Mouse (Mus musculus) small intestine, adult 2 months (tissue): Measurements from ENCODE around the gene Cat. TPM values are rescaled to one million over a fixed set of nuclear protein-coding genes. Genes with fewer than 3 reads are reported as not detected.

Experiments used
- H3K27ac ChIP-seq: fragments of 200-500 bp; 2 replicates; pipeline ENCODE4 v1.5.1; 2012; ENCODE audit warnings: low read depth, low read length, control low read depth, inconsistent platforms; ENCODE audit not compliant: insufficient read depth
- H3K27me3 ChIP-seq: fragments of 200-500 bp; 2 replicates; pipeline ENCODE4 v1.6.1; 2012; ENCODE audit warnings: mild to moderate bottlenecking, moderate library complexity, low read length, inconsistent platforms; ENCODE audit not compliant: control insufficient read depth, insufficient read depth
- H3K36me3 ChIP-seq: fragments of 200-500 bp; 2 replicates; pipeline ENCODE4 v1.6.1; 2012; ENCODE audit warnings: mild to moderate bottlenecking, low read length, control low read depth, inconsistent platforms; ENCODE audit not compliant: control insufficient read depth, insufficient read depth
- H3K4me1 ChIP-seq: fragments of 200-500 bp; 2 replicates; pipeline ENCODE4 v1.6.1; 2012; ENCODE audit warnings: low read length, inconsistent platforms, mixed read lengths; ENCODE audit not compliant: control insufficient read depth, insufficient read depth, insufficient read length
- H3K4me3 ChIP-seq: fragments of 200-500 bp; 2 replicates; pipeline ENCODE4 v1.5.1; 2012; ENCODE audit warnings: low read depth, mild to moderate bottlenecking, control low read depth, inconsistent platforms, low read length, moderate library complexity
- CTCF ChIP-seq: fragments of 200-500 bp; IDR thresholded peaks from 2 replicates; pipeline ENCODE4 v1.5.1; 2012; ENCODE audit warnings: low read depth, mild to moderate bottlenecking, control low read depth, inconsistent platforms, low read length, moderate library complexity, mixed read lengths; ENCODE audit not compliant: insufficient replicate concordance, insufficient read length; ENCODE audit errors: extremely low read depth
- POLR2A ChIP-seq: fragments of 200-500 bp; IDR thresholded peaks from 2 replicates; pipeline ENCODE4 v1.6.1; 2012; ENCODE audit warnings: low read depth, mild to moderate bottlenecking, control low read depth, inconsistent platforms, low read length, moderate library complexity
- WGBS: fragments of 180-500 bp; shearing (Covaris S2); methylation state at CpG from one replicate; pipeline ENCODE4 v1.1.7; 2018; 5-methylcytosine and 5-hydroxymethylcytosine counted together
- polyA plus RNA-seq: library from polyadenylated mRNA; depleted of rRNA; stranded (reverse); fragments of >200 nt; gene quantifications from 2 replicates; pipeline ENCODE4 v1.2.3, GENCODE M21; 2012

The Cat gene
- polyA plus RNA-seq, 1 experiment = 113 TPM

GRCm38 (mm10) chr2:103507651-103508050, 22.7 kb upstream of the Cat start:
- H3K36me3 ChIP-seq = no peaks in the 10 kb centered on the region
- TF ChIP-seq POLR2A (no peak), CTCF (no peak)
- 91% methylated on average over 1 of the region's 1 CpGs for WGBS
- no peak overlapping the region for H3K27ac ChIP-seq
- no peaks in the 10 kb centered on the region for H3K4me1 ChIP-seq
- no peaks in the 10 kb centered on the region for H3K27me3 ChIP-seq
- H3K4me3 ChIP-seq = no peak overlapping the region

DNA sequence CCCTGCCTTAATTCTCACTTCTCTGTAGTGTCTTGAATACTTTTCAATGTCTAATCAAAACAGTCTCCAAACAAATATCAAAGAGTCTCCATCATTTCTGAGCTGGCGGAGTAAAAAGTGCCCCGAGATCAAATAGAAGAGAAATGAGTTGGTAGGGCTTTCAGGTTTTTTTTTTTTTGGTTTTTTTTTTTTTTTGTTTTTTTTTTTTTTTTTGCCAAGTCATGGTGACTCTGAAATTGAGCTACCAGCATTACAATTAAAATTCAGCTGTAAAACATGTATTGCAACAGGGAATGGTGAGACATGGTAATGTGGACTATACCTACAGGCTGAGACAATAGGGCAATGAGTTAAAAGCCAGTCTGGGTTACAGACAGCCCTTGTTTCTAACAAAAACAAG, 21.0 kb upstream of the Cat start:
- WGBS = 97% methylated on average over 2 of the region's 2 CpGs
- Histone ChIP-seq H3K27me3 (no peaks in the 10 kb centered on the region), H3K4me3 (no peak overlapping the region), H3K4me1 (no peaks in the 10 kb centered on the region), H3K36me3 (no peaks in the 10 kb centered on the region), H3K27ac (no peak overlapping the region)
- TF ChIP-seq POLR2A (no peak), CTCF (no peak)

DNA sequence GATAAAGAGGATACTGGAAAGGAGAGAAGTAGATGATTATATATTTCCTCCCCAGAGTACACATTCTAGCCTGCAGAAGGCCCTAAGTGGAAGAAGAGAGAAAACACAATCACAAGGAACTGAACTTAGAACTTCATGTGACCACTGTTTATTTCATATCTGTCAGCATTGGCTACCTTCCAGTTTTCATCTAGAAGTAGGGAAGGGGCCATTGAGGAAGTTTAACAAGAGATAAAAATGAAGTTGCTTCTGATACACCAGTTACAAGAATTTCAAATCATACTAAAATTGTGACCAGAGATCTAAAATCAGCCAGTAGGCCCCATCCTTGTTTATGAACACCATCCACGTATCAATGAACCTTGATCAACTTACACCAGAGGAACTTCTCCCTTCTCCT, 19.5 kb upstream of the Cat start:
- Histone ChIP-seq H3K4me1 (no peaks in the 10 kb centered on the region), H3K27ac (no peak overlapping the region), H3K4me3 (no peak overlapping the region), H3K36me3 (no peaks in the 10 kb centered on the region), H3K27me3 (no peaks in the 10 kb centered on the region)
- TF ChIP-seq CTCF = no peak
- TF ChIP-seq POLR2A = no peak
- 53% methylated on average over 1 of the region's 1 CpGs for WGBS

DNA sequence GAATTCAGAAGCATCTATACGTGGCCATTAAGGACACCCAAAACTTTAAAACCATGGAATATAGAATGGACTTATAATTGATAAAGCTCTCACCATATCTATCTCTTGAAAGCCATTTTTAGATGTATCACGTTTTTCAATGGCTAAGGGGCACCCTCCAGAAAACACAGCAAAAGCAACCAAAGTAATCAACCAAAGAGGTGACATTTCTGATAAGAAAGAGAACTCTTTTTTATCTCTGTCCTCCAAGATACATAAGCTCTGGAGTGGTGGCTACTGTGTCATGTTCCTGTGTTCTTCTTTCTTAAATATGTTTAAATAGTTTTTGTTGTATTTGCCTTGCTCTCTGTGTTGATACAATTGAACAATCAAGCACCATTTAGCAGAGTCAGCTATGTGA, 15.8 kb upstream of the Cat start:
- Histone ChIP-seq H3K4me3 (no peak overlapping the region), H3K4me1 (no peaks in the 10 kb centered on the region), H3K36me3 (no peaks in the 10 kb centered on the region), H3K27ac (no peak overlapping the region), H3K27me3 (no peaks in the 10 kb centered on the region; the same call in 1 of the 2 replicates)
- 69% methylated on average over 2 of the region's 2 CpGs for WGBS
- TF ChIP-seq POLR2A (no peak), CTCF (no peak)

DNA sequence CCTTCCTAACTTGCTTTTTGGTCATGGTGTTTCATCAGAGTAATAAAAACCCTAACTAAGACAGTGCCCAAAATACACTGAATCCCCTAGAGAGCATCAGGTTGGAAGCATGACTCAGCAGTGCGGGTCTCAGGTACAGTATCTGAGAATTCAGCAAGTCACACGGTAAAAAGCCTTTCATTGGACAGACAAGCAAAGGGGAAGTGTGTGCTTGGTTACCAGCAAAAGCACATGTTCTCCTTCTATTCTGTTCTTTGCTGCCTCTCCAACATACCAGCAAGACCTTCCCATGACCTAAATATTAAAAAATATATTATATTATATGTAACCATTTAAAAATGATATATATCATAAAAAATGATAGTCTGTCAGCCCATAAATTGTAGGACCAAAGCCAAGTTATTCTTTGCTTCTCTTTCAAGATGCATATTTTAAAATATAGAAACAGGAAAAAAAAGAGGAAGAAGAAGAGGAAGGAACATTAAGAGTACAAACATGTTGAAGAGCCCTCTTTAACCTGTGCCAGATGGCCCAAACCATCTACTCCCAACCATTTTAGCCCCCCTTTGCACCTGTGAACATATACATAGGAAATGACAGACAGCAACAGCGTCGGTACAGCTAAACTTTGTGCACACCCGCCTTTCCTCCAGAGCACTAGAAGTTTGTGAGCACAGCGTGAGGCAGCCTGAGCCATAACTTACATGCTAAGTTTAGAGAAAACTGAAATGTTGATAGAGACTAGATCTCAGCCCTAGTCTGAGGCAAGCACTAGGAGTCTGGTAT, 10.9 kb upstream of the Cat start:
- TF ChIP-seq POLR2A (no peak), CTCF (no peak)
- Histone ChIP-seq H3K27me3 (no peaks in the 10 kb centered on the region; the same call in 1 of the 2 replicates), H3K36me3 (no peaks in the 10 kb centered on the region), H3K4me1 (peaks cover 10% of the 10 kb centered on the region; the same call in 1 of the 2 replicates), H3K27ac (no peak overlapping the region), H3K4me3 (no peak overlapping the region)
- 79% methylated on average over 6 of the region's 6 CpGs for WGBS

- no peak for TF ChIP-seq CTCF
- Histone ChIP-seq H3K4me3 (no peak overlapping the region), H3K27me3 (no peaks in the 10 kb centered on the region; the same call in 1 of the 2 replicates), H3K27ac (no peak overlapping the region), H3K36me3 (no peaks in the 10 kb centered on the region), H3K4me1 (peaks cover 10% of the 10 kb centered on the region; the same call in 1 of the 2 replicates)
- WGBS = 33% methylated on average over 4 of the region's 4 CpGs
Observed at GRCm38 (mm10) chr2:103493827-103494226, 8.9 kb upstream of the Cat start.

GRCm38 (mm10) chr2:103492526-103492925, 7.6 kb upstream of the Cat start:
- 36% methylated on average over 4 of the region's 4 CpGs for WGBS
- Histone ChIP-seq H3K4me3 (no peak overlapping the region), H3K36me3 (no peaks in the 10 kb centered on the region), H3K27ac (no peak overlapping the region), H3K4me1 (peaks cover 10% of the 10 kb centered on the region; the same call in 1 of the 2 replicates), H3K27me3 (no peaks in the 10 kb centered on the region; the same call in 1 of the 2 replicates)
- no peak for TF ChIP-seq POLR2A
- no peak for TF ChIP-seq CTCF
